Comparison of ENCODE assay signal across 8 mouse cellular contexts in the genomic region with DNA sequence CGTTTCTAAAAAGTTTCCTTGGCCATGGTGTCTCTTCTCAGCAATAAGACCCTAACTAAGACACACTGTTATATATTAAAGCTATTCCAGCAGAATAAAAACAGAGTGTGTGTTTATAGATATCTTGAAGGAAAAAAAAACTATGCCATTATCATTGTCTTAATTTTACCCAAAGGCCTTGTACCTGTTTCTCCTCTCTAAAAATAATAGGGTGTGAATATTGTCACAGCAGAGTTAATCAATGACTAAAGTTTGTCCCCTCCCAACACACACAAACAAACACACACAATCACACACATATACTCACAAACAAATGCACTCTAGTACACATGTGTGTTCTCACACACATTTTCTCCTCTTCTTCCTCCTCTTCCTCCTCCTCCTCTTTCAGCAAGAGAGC. TPM values are rescaled to one million over a fixed set of nuclear protein-coding genes. Genes with fewer than 3 reads are reported as not detected.
DNase-seq lines count a peak whose midpoint lies in the region; ATAC-seq and TF ChIP-seq lines count a peak whose summit lies in the region.

A gene (minus strand): TSS at position 101 of the 400 bp plus-strand sequence.

- H3K4me1 ChIP-seq in embryonic facial prominence, embryonic 15.5 days: peaks cover 8% of the 10 kb centered on the region; the same call in 1 of the 2 replicates
- H3K4me1 ChIP-seq in heart, embryonic 12.5 days (replicated peaks): peaks cover 5% of the 10 kb centered on the region; the same call in 1 of the 2 replicates

- H3K9ac ChIP-seq in embryonic facial prominence, embryonic 15.5 days: no peak within 1 kb of the TSS
- H3K9ac ChIP-seq in heart, embryonic 12.5 days: no peak within 1 kb of the TSS

- no peak within 1 kb of the TSS for H3K4me3 ChIP-seq in left cerebral cortex, adult 2 months
- H3K4me3 ChIP-seq in embryonic facial prominence, embryonic 15.5 days (replicated peaks): no peak within 1 kb of the TSS
- no peak within 1 kb of the TSS for H3K4me3 ChIP-seq in heart, embryonic 12.5 days

- H3K27ac ChIP-seq in left cerebral cortex, adult 2 months: no peak within 1 kb of the TSS
- no peak within 1 kb of the TSS for H3K27ac ChIP-seq in embryonic facial prominence, embryonic 15.5 days (replicated peaks)
- H3K27ac ChIP-seq in heart, embryonic 12.5 days (ENCODE audit: poor library complexity, severe bottlenecking): no peak within 1 kb of the TSS

- H3K36me3 ChIP-seq in embryonic facial prominence, embryonic 15.5 days: no peaks in the 10 kb centered on the region
- H3K36me3 ChIP-seq in heart, embryonic 12.5 days: peaks cover 3% of the 10 kb centered on the region; the same call in 1 of the 2 replicates

- no peak for TF ChIP-seq CTCF in left cerebral cortex, adult 2 months (IDR thresholded peaks at IDR 0.05)

- no peak for DNase-seq in left cerebral cortex, adult 2 months (ENCODE audit: extremely low spot score in 1 of 2, low spot score in 2 of 2)
- DNase-seq in left cerebral cortex, adult 11 months (ENCODE audit: low spot score): no peak
- DNase-seq in left cerebral cortex, postnatal 25 days (ENCODE audit: low spot score in 2 of 2): no peak
- DNase-seq in right cerebral cortex, adult 18-20 months: no peak
- no peak for DNase-seq in thymus, postnatal 10 days (ENCODE audit: low spot score in 2 of 2)
- no peak for DNase-seq in kidney, postnatal 10 days

- H3K27me3 ChIP-seq in embryonic facial prominence, embryonic 15.5 days: no peaks in the 10 kb centered on the region
- H3K27me3 ChIP-seq in heart, embryonic 12.5 days (replicated peaks): no peaks in the 10 kb centered on the region

- intact Hi-C loops in left cerebral cortex, adult 2 months (cut with DNase I): loop anchor here (5.0 kb wide), 4 partner anchors 47 to 312 kb away; a partner anchor contains a TSS
- intact Hi-C loops in left cerebral cortex, postnatal 25 days (cut with DNase I): loop anchor here (5.0 kb wide), 3 partner anchors 47 to 97 kb away; no protein-coding TSS in a partner anchor

- WGBS in embryonic facial prominence, embryonic 15.5 days: 80% methylated on average over 1 of the region's 1 CpGs
- 90% methylated on average over 1 of the region's 1 CpGs for WGBS in heart, embryonic 12.5 days

- ATAC-seq in embryonic facial prominence, embryonic 15.5 days (ENCODE audit: insufficient number of reproducible peaks, low FRiP score, low TSS enrichment, low read depth): no peak
- no peak for ATAC-seq in heart, embryonic 12.5 days (ENCODE audit: insufficient number of reproducible peaks, low FRiP score)

- no peak within 1 kb of the TSS for H3K4me2 ChIP-seq in embryonic facial prominence, embryonic 15.5 days (replicated peaks)
- no peak within 1 kb of the TSS for H3K4me2 ChIP-seq in heart, embryonic 12.5 days

- no peaks in the 10 kb centered on the region for H3K9me3 ChIP-seq in embryonic facial prominence, embryonic 15.5 days (replicated peaks)
- H3K9me3 ChIP-seq in heart, embryonic 12.5 days (replicated peaks): no peaks in the 10 kb centered on the region

RNA-seq across cellular contexts. Expression of the gene that starts here (rescaled TPM):
- 10 to 100 TPM; 22.1 to 25.9 TPM for total RNA-seq in left cerebral cortex, adult 2 months (2021)
- polyA plus RNA-seq in embryonic facial prominence, embryonic 15.5 days (2015; fragmentation: Nextera tagmentation; extraction: Ambion mirVana): 10.2 and 12.5 TPM in 2 replicates
- 64.6 and 67.9 TPM in 2 replicates for polyA plus RNA-seq in heart, embryonic 12.5 days (2016; fragmentation: Nextera tagmentation; extraction: Ambion mirVana)
- 10 to 100 TPM; 23.1 to 25.4 TPM for total RNA-seq in left cerebral cortex, postnatal 25 days (2021)
